Mouse (Mus musculus) spleen, adult 2 months (tissue): ENCODE data around the gene Gm9887.

ENCODE experiments used
- CTCF ChIP-seq: fragments of 200-500 bp; IDR thresholded peaks from 2 replicates; pipeline ENCODE4 v1.5.1; 2011; ENCODE audit warnings: mild to moderate bottlenecking, inconsistent platforms; ENCODE audit not compliant: insufficient read depth, insufficient read length, insufficient replicate concordance; ENCODE audit errors: extremely low read depth
- POLR2A ChIP-seq: fragments of 200-500 bp; IDR thresholded peaks from 2 replicates; pipeline ENCODE4 v1.6.1; 2011; ENCODE audit warnings: low read depth, low read length, inconsistent platforms

- TF ChIP-seq POLR2A, result no peak
- TF ChIP-seq CTCF, result no peak
Observed at GRCm38 (mm10) chr12:69418606-69419005, 46.3 kb upstream of the Gm9887 start.
